Mouse (Mus musculus) c-Kit-positive CD71-positive TER-119-negative erythroid progenitor cells, embryonic 14.5 days (primary cell): ENCODE measurements around the gene Tunar.

ENCODE experiments used
- DNase-seq: peaks from one replicate; pipeline ENCODE4 v3.0.0-alpha.2; 2013; ENCODE audit warnings: low read depth

The Tunar gene

GRCm38 (mm10) chr12:105333570-105333969, at the start of gene Tunar:
TSS of gene Tunar (plus strand) at chr12:105333870.
- no peak for DNase-seq

- DNase-seq, result no peak
Observed at GRCm38 (mm10) chr12:105312571-105313035, 21.1 kb upstream of the Tunar start.

DNA sequence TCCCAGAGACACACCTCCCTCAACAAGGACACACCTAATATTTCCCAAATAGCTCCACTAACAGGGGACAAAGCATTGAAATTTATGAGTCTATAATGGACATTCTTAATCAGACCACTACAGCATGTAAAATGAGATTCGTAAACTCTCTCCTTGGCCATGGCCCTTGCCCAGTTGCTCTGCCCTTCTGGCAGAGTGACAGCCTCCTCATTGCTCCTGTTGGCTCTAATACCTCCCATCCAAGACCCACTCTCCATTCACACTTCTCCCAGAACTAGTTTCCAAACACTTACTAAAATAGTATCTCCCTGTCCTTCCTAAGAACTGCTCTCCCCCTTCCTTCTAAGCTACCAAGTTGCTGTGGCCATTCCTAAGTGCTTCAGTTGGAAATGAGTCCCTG, 19.3 kb upstream of the Tunar start:
- DNase-seq, result no peak

DNA sequence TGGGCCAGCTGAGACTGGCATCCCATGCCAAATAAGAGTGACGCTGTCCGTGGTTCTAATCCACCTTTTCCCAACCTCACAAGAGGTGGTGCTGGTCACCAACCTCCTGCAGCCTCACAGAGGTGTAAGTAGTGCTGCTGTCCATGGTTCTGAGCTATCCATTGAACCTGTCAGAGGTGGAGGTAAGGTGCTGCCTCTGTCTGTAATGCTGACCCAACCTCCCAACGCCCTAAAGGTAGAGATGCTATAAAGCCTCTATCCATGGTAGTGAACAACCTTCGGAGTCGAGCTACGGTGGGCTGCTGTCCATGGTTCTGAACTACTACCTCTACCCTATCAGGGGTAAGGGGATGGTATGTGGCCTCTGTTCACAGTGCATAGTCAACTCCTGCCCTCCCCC, 11.5 kb upstream of the Tunar start:
- peak; percentile 4 for DNase-seq

- no peak for DNase-seq
Observed at GRCm38 (mm10) chr12:105327051-105327450, 6.6 kb upstream of the Tunar start.

GRCm38 (mm10) chr12:105328396-105328795, 5.3 kb upstream of the Tunar start:
- DNase-seq, result no peak

DNA sequence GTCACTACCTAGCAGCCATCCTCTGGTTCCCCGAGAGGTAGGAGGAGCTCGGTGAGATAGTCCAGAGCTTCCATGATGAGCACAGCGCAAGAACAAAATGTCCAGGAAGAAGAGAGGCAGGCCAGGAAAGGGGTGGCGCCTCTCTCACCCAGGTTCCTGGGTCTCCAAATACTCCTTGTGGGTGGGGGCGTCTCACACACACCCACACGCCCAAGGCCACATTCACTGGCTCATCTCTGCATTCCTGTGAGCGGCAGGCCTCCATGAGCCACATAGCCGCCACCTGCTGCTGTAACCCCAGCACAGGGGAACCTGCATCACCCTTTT, 2.4 kb downstream of the Tunar start:
- no peak for DNase-seq

GRCm38 (mm10) chr12:105336421-105337289, 3.0 kb downstream of the Tunar start:
- no peak for DNase-seq

DNA sequence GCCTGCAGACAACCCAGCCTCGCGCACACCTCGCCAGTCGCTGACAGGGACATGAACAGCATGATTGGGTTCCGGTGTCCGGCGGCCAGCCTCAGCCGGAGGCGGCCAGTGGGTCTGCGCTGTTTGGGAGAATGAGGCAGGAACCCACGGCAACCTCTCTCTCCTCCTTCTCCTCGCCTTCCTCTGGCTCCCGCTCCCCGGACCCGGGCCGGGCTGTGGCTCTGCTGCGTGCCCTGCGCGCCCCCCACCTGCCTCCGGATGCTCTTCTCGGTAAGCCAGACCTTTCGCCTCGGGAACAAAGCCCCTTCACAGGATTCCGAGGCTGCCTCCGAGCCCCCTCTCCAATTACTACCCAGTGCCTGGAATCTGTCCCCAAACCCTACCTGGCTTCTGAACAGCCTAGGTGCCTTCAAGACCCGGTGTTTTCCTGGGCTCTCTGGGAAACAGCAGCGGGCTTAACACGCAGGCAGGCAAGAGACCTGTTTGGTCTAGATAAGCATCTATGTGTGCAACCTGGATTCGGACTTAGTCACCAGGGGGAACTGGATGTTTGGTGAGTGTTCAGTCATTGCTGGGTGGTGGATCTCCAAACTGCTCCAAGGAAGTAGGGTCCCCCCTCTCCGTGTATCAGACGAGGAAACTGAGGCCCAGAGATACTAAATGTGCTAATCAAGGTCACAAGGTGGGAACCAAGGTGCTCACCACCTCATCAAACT, 3.8 kb downstream of the Tunar start:
- no peak for DNase-seq

- DNase-seq, result no peak
Observed at GRCm38 (mm10) chr12:105338256-105338977, 4.7 kb downstream of the Tunar start.

GRCm38 (mm10) chr12:105341523-105341922, 7.9 kb downstream of the Tunar start:
- no peak for DNase-seq

DNA sequence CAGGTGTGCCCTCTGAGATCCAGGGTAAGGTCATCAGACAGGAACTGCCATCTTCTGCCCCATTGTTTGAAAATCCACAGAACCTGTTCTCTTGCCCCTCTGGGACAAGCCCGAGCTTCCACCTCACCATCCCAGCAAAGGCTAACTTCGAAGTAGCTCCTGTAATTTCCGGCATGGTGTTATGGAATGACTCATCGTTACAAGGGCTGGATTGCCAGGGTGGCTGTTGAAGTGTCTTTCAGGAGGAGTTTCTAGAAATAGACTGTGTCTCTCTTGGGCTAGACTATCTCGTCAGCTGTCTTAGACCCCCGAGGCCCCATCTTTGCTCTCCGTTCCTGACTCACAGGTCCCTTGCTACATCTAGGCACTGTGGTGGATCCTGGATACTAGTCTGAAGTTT, 10.8 kb downstream of the Tunar start:
- DNase-seq, result no peak

DNA sequence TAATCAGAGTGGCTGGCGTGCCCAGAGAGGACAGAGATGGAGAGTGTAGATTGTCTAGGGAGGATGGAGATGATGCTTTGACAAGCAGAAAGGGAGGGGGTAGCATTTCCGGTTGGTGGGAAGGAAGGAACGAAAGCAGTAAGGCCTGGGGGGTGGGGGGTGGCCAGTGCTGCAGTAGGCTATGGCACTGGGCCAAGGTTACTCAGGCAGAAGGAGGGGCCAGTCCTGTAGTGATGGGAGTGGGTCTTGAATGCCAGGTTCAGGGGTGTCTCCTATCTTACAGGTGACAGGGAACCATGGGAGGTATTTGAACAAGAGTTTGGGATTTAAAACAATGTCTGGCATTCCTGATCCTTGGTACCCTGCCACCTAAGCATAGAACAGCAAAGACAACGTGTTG, 13.2 kb downstream of the Tunar start:
- no peak for DNase-seq

DNA sequence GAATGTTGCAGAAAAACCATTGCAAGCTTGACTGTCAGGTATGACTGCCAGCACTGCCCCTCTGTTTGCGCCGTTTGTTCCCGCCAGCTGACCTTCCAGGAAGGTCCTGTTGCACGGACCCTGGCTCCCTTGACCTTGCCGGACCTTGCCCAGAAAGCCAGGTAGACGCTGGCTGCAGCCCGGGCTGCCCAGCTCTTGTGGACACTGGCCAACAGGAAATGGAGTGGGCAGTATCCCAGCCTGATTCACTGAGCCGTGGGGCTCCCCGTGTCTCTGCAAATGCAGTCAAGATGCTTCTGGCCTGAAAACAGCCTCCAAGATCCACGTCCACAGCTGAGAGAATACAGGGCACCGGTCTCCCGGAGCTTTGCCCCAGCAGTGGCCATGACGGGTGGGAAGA, 13.6 kb downstream of the Tunar start:
- no peak for DNase-seq

GRCm38 (mm10) chr12:105354266-105354665, 20.6 kb downstream of the Tunar start:
- no peak for DNase-seq

DNA sequence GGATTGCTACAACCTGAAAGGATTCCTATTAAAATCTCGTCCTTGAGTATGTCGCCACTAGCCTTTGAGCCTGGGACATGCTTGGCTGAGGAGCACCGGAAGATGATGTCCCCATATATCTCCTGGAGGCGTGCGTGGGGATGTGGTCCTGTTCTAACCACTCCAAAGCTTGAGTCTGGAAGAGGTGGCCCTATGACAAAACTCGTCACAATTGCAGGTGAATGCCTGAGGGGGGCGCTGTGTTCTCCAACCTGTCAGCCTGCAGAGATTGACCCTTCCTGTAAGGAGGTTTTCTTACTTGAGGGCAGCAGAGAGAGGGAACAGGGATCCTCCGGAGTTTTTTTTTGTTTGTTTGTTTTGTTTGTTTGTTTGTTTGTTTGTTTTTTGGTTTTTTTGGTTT, 21.1 kb downstream of the Tunar start:
- no peak for DNase-seq

GRCm38 (mm10) chr12:105356781-105357180, 23.1 kb downstream of the Tunar start:
- DNase-seq, result no peak

GRCm38 (mm10) chr12:105363648-105364047, 30.0 kb downstream of the Tunar start:
- no peak for DNase-seq

DNA sequence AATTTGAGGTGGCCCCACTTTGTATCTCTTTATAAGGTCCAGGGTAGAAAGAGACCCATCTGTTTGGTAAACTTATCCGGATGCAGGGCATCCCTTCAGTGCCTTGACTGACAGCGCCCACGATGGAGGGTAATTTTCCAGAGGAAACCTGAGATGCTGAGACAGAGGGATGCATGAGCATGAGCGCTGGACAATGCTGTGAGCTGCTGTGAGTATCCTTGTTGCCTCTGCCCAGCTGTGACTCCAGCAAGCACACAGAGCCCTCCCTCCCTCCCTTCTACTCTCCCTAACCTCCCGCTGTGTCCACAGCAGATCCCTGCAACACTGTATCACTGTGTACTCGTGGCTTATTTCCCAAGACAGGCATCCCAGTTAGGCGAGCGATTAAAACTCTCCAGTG, 40.9 kb downstream of the Tunar start:
- DNase-seq, result no peak

DNA sequence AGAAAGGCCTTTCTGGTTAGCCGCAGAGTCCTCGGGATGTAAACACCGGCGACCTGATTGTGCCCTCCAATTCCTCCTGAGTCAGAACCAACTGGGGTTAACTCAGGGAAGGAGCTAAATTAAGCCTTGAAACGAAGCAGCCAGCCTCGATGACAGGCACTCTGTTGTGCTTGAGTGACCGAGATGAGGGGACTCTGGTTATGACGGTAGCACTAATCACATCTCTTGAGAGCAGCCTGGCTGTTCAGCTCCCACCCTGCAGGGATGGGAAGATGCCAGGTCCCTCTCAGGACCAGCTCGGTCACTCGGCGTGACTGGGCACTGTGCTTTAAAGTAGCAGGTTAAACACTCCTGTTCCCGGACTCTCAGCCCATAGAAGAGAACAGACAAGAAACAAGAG, 43.3 kb downstream of the Tunar start:
- no peak for DNase-seq

GRCm38 (mm10) chr12:105382733-105383132, 49.1 kb downstream of the Tunar start:
- no peak for DNase-seq

DNA sequence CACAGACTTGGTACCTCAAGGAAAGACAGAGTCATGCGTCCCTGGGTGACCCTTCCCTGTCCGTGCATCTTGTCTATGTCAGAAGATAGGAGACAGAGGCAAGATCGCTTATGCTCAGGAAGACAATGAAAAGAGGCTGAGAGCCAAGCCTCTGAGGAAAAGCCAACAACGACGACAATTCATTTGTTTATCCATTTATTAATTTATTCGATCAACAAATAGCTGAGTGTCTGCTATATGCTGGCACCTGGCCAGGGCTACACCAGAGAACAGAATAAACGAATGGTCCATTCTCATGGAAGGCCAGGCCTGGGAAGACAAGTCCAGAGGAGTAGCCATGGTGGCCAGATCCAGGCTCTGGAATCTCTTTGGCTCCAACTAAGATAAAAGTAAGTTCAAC, 61.0 kb downstream of the Tunar start:
- DNase-seq, result no peak

GRCm38 (mm10) chr12:105398172-105398571, 64.5 kb downstream of the Tunar start:
- DNase-seq, result no peak
